Mouse (Mus musculus) cerebellum, adult 2 months (tissue): ENCODE measurements around the gene Sema6c.

Experiments
- CTCF ChIP-seq: fragments of 200-500 bp; IDR thresholded peaks from 2 replicates; pipeline ENCODE4 v1.5.1; 2011; ENCODE audit warnings: low read depth, mild to moderate bottlenecking, control low read depth, low read length, moderate library complexity, borderline replicate concordance; ENCODE audit not compliant: insufficient read depth
- POLR2A ChIP-seq: fragments of 200-500 bp; IDR thresholded peaks from 2 replicates; pipeline ENCODE4 v1.6.1; 2011; ENCODE audit warnings: low read length, control low read depth, borderline replicate concordance; ENCODE audit not compliant: insufficient read depth

GRCm38 (mm10) chr3:95203880-95204279 is 43.6 kb downstream of the Sema6c start:
- TF ChIP-seq CTCF, result no peak
- TF ChIP-seq POLR2A, result no peak
